Mouse (Mus musculus): ENCODE data around the gene Gp9. TPM values are rescaled to one million over a fixed set of nuclear protein-coding genes. Genes with fewer than 3 reads are reported as not detected.

Gp9 gene
- polyA plus RNA-seq (2012; ENCODE audit: low replicate concordance): 23.6 and 27.3 TPM in 2 replicates

GRCm38 (mm10) chr6:87777842-87778241, at the start of gene Gp9:
Gene Gp9, plus strand, starts transcription at chr6:87778072.

GRCm38 (mm10) chr6:87730591-87731462, 47.0 kb upstream of the Gp9 start, which contains the start of gene Efcc1:
Gene Efcc1, plus strand, starts transcription at chr6:87730869.

DNA sequence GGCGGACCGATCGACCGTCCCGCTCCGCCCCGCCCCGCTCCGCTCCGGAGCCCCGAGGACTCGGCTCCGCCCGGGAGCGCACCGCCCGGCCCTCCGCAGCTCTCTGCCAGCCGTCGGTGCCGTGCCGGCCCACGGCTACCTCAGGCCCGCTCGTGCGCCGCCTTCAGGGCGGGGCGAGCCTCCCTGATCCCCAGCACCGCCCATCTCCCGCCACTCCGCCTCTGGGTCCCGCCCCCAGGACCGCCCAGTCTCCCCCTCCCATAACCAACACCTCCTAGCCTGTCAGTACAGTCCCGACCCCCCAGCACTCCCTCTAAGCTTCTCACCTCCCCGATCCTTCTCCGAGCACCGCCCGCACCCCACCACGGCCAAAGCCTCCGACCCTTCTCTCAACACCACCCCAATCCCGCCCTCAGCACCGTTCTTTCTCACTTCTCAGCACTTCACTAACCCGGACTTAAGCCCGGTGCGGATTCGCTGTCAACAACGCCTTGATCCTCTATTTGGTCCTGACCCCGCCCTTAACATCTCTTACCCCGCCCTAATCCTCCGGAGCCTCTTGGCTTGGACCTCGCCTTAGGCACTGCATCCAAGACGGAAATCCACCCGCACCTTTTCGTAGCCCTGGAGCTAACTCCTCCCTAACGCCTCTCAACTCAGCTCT, 33.9 kb downstream of the Gp9 start, which contains the start of gene Rab43:
Rab43 (minus strand) TSS at position 490 of the 664 bp plus-strand sequence.

Other genes starting within 250 kb of the Gp9 start
- gene Arhgap25, start 244.8 kb upstream of the Gp9 start, polyA plus RNA-seq (2012; ENCODE audit: low replicate concordance): 2.2 and 3.6 TPM in 2 replicates
- gene Prokr1, start 187.3 kb upstream of the Gp9 start, polyA plus RNA-seq (2012; ENCODE audit: low replicate concordance): 0.57 and 0.87 TPM in 2 replicates
- 6.4 and 10.5 TPM in 2 replicates for gene Aplf, start 105.9 kb upstream of the Gp9 start, polyA plus RNA-seq (2012; ENCODE audit: low replicate concordance)
- 0.11 and 0.39 TPM in 2 replicates for gene Efcc1, start 47.2 kb upstream of the Gp9 start, polyA plus RNA-seq (2012; ENCODE audit: low replicate concordance)
- 26.9 and 208 TPM in 2 replicates for gene Rab43, start 34.1 kb downstream of the Gp9 start, polyA plus RNA-seq (2012; ENCODE audit: low replicate concordance)
- gene Gm45140, start 57.7 kb downstream of the Gp9 start, polyA plus RNA-seq (2012; ENCODE audit: low replicate concordance): 2.4 and 3.4 TPM in 2 replicates
- 23.5 and 28.8 TPM in 2 replicates for gene Isy1, start 60.7 kb downstream of the Gp9 start, polyA plus RNA-seq (2012; ENCODE audit: low replicate concordance)
- gene Cnbp, start 73.0 kb downstream of the Gp9 start, polyA plus RNA-seq (2012; ENCODE audit: low replicate concordance): 46.2 and 97.5 TPM in 2 replicates
- 4.7 and 31.6 TPM in 2 replicates for gene Copg1, start 109.7 kb downstream of the Gp9 start, polyA plus RNA-seq (2012; ENCODE audit: low replicate concordance)
- 15.6 and 45.8 TPM in 2 replicates for gene Hmces, start 135.9 kb downstream of the Gp9 start, polyA plus RNA-seq (2012; ENCODE audit: low replicate concordance)
- 7.6 and 34.0 TPM in 2 replicates for gene H1fx, start 203.6 kb downstream of the Gp9 start, polyA plus RNA-seq (2012; ENCODE audit: low replicate concordance)

Data from leukemia stem cell, adult 10-12 weeks (primary cell).